Mouse (Mus musculus) liver, adult 2 months (tissue): ENCODE measurements at regions not wholly inside any gene's neighbourhood (a gene's known extent, or its start where the extent isn't known, plus 50 kb on each side); places are given as distances from the start of the nearest gene placed in this dataset.
"Not testable (repeated sequence)": the region's sequence is repeated elsewhere in the genome, so short reads cannot be mapped to it uniquely, and the experiment has no call there.

ENCODE experiments used
- CTCF ChIP-seq: fragments of 200-500 bp; IDR thresholded peaks from 2 replicates; pipeline ENCODE4 v1.5.1; 2011; ENCODE audit warnings: low read depth, low read length, control low read depth
- POLR2A ChIP-seq: fragments of 200-500 bp; IDR thresholded peaks from 2 replicates; pipeline ENCODE4 v1.6.1; 2011; ENCODE audit warnings: low read length, control low read depth; ENCODE audit not compliant: insufficient read depth; ENCODE audit errors: extremely low read depth

GRCm38 (mm10) chr7:17329601-17330000 lies 126.3 kb downstream of the Psg29 start:
- not testable (repeated sequence) for TF ChIP-seq CTCF, POLR2A
